In genomic region chr12:64912996-64913395, GRCm38 (mm10) we compare ENCODE assay signal across 24 mouse cellular contexts. TPM values are rescaled to one million over a fixed set of nuclear protein-coding genes. Genes with fewer than 3 reads are reported as not detected.
DNase-seq lines count a peak whose midpoint lies in the region; ATAC-seq and TF ChIP-seq lines count a peak whose summit lies in the region.
"Had no signal": no experiment of that assay in that cellular context is flagged by ENCODE, and none has a peak within 500 bp of the region (broad histone marks: within the 10 kb centered on the region; RNA-seq: fewer than 3 reads in every experiment).

No protein-coding gene starts in this region.

- no peak overlapping the region for H3K27ac ChIP-seq in CH12.LX (ENCODE audit: insufficient read depth, low read depth)
- H3K27ac ChIP-seq in hindbrain, embryonic 14.5 days: no peak overlapping the region
- no peak overlapping the region for H3K27ac ChIP-seq in midbrain, embryonic 11.5 days (ENCODE audit: low read depth, low read length)
- H3K27ac ChIP-seq: embryonic facial prominence, embryonic 15.5 days; forebrain, embryonic 10.5 days; heart, adult 2 months; heart, embryonic 15.5 days; hindbrain, embryonic 10.5 days; hindbrain, embryonic 15.5 days had no signal

- no peak for TF ChIP-seq RAD21 in CH12.LX (IDR thresholded peaks at IDR 0.05; ENCODE audit: low read depth, low read length)

- no peak for TF ChIP-seq EP300 in CH12.LX (IDR thresholded peaks at IDR 0.05; ENCODE audit: low read length)

- peaks cover 0 to 5% of the 10 kb centered on the region in 2 experiments; a peak in 2 of 4 replicates for H3K4me1 ChIP-seq in CH12.LX (ENCODE audit: control insufficient read depth in 1 of 2, insufficient read depth in 2 of 2)
- H3K4me1 ChIP-seq in hindbrain, embryonic 14.5 days (replicated peaks; ENCODE audit: control insufficient read depth, insufficient read depth, low read length): no peaks in the 10 kb centered on the region
- H3K4me1 ChIP-seq in midbrain, embryonic 11.5 days (ENCODE audit: control insufficient read depth, insufficient read depth, low read length): no peaks in the 10 kb centered on the region
- H3K4me1 ChIP-seq: embryonic facial prominence, embryonic 15.5 days; forebrain, embryonic 10.5 days; hindbrain, embryonic 10.5 days; hindbrain, embryonic 15.5 days had no signal

- peak; percentile 34 for DNase-seq in CD4-positive, CD25-positive, alpha-beta regulatory T cell, adult 2 months (ENCODE audit: low read depth, low spot score)
- peak; percentile 45 for DNase-seq in heart, adult 11 months
- DNase-seq in heart, postnatal 36 days: no peak
- no peak for DNase-seq in CH12.LX (ENCODE audit: extremely low read depth)
- DNase-seq in induced T-regulatory cell, adult 2 months (ENCODE audit: low read depth): peak; percentile 40
- no peak for DNase-seq in hindbrain, embryonic 14.5 days (ENCODE audit: low spot score)
- DNase-seq in midbrain, embryonic 11.5 days (ENCODE audit: low spot score, missing footprints): no peak
- DNase-seq: B cell, adult 2 months; cerebellum, adult 11-12 months; cerebellum, adult 9-10 months; cerebellum, postnatal 36 days; gastrocnemius, postnatal 10 days; heart, adult 2 months; heart, postnatal 14 days; kidney, adult 11 months had no signal

- H3K9me3 ChIP-seq in CH12.LX (replicated peaks; ENCODE audit: low read length): no peaks in the 10 kb centered on the region
- no peaks in the 10 kb centered on the region for H3K9me3 ChIP-seq in hindbrain, embryonic 14.5 days (ENCODE audit: control insufficient read depth, low read length)
- no peaks in the 10 kb centered on the region for H3K9me3 ChIP-seq in midbrain, embryonic 11.5 days (ENCODE audit: control insufficient read depth, low read length)
- H3K9me3 ChIP-seq: embryonic facial prominence, embryonic 15.5 days; forebrain, embryonic 10.5 days; heart, embryonic 15.5 days; hindbrain, embryonic 10.5 days; hindbrain, embryonic 15.5 days had no signal

- H3K4me3 ChIP-seq in CH12.LX (replicated peaks in 1 of 3; ENCODE audit: low read depth in 2 of 3, low read length in 2 of 3, poor library complexity in 1 of 3): no peak overlapping the region
- no peak overlapping the region for H3K4me3 ChIP-seq in hindbrain, embryonic 14.5 days (replicated peaks; ENCODE audit: low read length)
- no peak overlapping the region for H3K4me3 ChIP-seq in midbrain, embryonic 11.5 days (ENCODE audit: low read depth, low read length)
- H3K4me3 ChIP-seq: embryonic facial prominence, embryonic 15.5 days; erythroblast, embryonic 14.5 days; forebrain, embryonic 10.5 days; heart, adult 2 months; heart, embryonic 15.5 days; hindbrain, embryonic 10.5 days; hindbrain, embryonic 15.5 days had no signal

- TF ChIP-seq POLR2A in CH12.LX (IDR thresholded peaks at IDR 0.05; ENCODE audit: low read depth, low read length): no peak

- no peaks in the 10 kb centered on the region for H3K79me2 ChIP-seq in CH12.LX (replicated peaks; ENCODE audit: control insufficient read depth, extremely low read depth, insufficient read depth, poor library complexity, severe bottlenecking)

- no peak for TF ChIP-seq CTCF in CH12.LX (conservative IDR thresholded peaks at IDR 0.05 in 1 of 2, IDR thresholded peaks at IDR 0.05 in 1 of 2; ENCODE audit: low read depth in 2 of 2, low read length in 2 of 2)

- H3K9ac ChIP-seq in CH12.LX (ENCODE audit: insufficient read depth, low read depth): no peak overlapping the region
- no peak overlapping the region for H3K9ac ChIP-seq in hindbrain, embryonic 14.5 days
- H3K9ac ChIP-seq in midbrain, embryonic 11.5 days (ENCODE audit: low read length): no peak overlapping the region
- H3K9ac ChIP-seq: embryonic facial prominence, embryonic 15.5 days; heart, embryonic 15.5 days; hindbrain, embryonic 15.5 days had no signal

- no peak for ATAC-seq in CD4-positive, CD25-positive, alpha-beta regulatory T cell, adult 4 months
- ATAC-seq in hindbrain, embryonic 14.5 days (ENCODE audit: low FRiP score): no peak
- ATAC-seq in midbrain, embryonic 11.5 days (ENCODE audit: low FRiP score): no peak
- ATAC-seq: forebrain, embryonic 14.5 days had no signal

- no peaks in the 10 kb centered on the region for H3K36me3 ChIP-seq in CH12.LX (replicated peaks in 1 of 2; ENCODE audit: control insufficient read depth in 1 of 2, insufficient read depth in 1 of 2, low read length in 1 of 2)
- no peaks in the 10 kb centered on the region for H3K36me3 ChIP-seq in hindbrain, embryonic 14.5 days (replicated peaks; ENCODE audit: control insufficient read depth, insufficient read depth)
- H3K36me3 ChIP-seq in midbrain, embryonic 11.5 days (ENCODE audit: control insufficient read depth, insufficient read depth, low read length): no peaks in the 10 kb centered on the region
- H3K36me3 ChIP-seq: embryonic facial prominence, embryonic 15.5 days; forebrain, embryonic 10.5 days; heart, embryonic 15.5 days; hindbrain, embryonic 10.5 days; hindbrain, embryonic 15.5 days had no signal

- intact Hi-C loops in heart, postnatal 36 days (cut with DNase I): no loop called here

- in situ Hi-C loops in CH12.LX (cut with MboI; ENCODE audit: low pct_ligation_motif_present, low pct_unique_long_range_greater_than_20kb, low sequenced_read_pairs): no loop called here

- H3K4me2 ChIP-seq in CH12.LX (ENCODE audit: insufficient read depth, low read depth, poor library complexity, severe bottlenecking): peak overlapping the region; percentile 56; the same call in 1 of the 2 replicates
- no peak overlapping the region for H3K4me2 ChIP-seq in hindbrain, embryonic 14.5 days (replicated peaks)
- no peak overlapping the region for H3K4me2 ChIP-seq in midbrain, embryonic 11.5 days
- H3K4me2 ChIP-seq: embryonic facial prominence, embryonic 15.5 days; heart, embryonic 11.5 days; heart, embryonic 15.5 days; hindbrain, embryonic 15.5 days had no signal

- WGBS in hindbrain, embryonic 14.5 days: 56% methylated on average over 6 of the region's 6 CpGs
- 65% methylated on average over 6 of the region's 6 CpGs for WGBS in midbrain, embryonic 11.5 days

- H3K27me3 ChIP-seq in CH12.LX (replicated peaks): peaks cover 11% of the 10 kb centered on the region
- H3K27me3 ChIP-seq in hindbrain, embryonic 14.5 days (ENCODE audit: control insufficient read depth, insufficient read depth, low read length): no peaks in the 10 kb centered on the region
- H3K27me3 ChIP-seq in midbrain, embryonic 11.5 days (ENCODE audit: control insufficient read depth, insufficient read depth, low read length): no peaks in the 10 kb centered on the region
- H3K27me3 ChIP-seq: heart, embryonic 15.5 days; hindbrain, embryonic 15.5 days had no signal

- dilution Hi-C loops in CH12.LX (cut with MboI; ENCODE audit: extremely low pct_ligation_motif_present, extremely low pct_unique_long_range_greater_than_20kb, low sequenced_read_pairs): no loop called here

TF ChIP-seq in CH12.LX, 34 proteins besides CTCF, POLR2A, EP300 and RAD21:
- TF ChIP-seq E2F4 (IDR thresholded peaks at IDR 0.05; ENCODE audit: insufficient replicate concordance, low read depth, low read length): no peak
- TF ChIP-seq USF1 (IDR thresholded peaks at IDR 0.05; ENCODE audit: low read depth, low read length): no peak
- TF ChIP-seq CHD1 (IDR thresholded peaks at IDR 0.05; ENCODE audit: low read depth, low read length): no peak
- TF ChIP-seq ELF1 (IDR thresholded peaks at IDR 0.05; ENCODE audit: low read depth, low read length): no peak
- TF ChIP-seq MAFK (IDR thresholded peaks at IDR 0.05; ENCODE audit: insufficient replicate concordance, low read length): no peak
- TF ChIP-seq NRF1 (IDR thresholded peaks at IDR 0.05; ENCODE audit: low read depth, low read length): no peak
- TF ChIP-seq SIN3A (IDR thresholded peaks at IDR 0.05; ENCODE audit: low read length): no peak
- no peak for TF ChIP-seq RCOR1 (conservative IDR thresholded peaks at IDR 0.05; ENCODE audit: low read depth, low read length)
- TF ChIP-seq MAX (IDR thresholded peaks at IDR 0.05; ENCODE audit: low read length): no peak
- TF ChIP-seq MYC (IDR thresholded peaks at IDR 0.05; ENCODE audit: low read depth, low read length): no peak
- no peak for TF ChIP-seq ZMIZ1 (IDR thresholded peaks at IDR 0.05; ENCODE audit: low read depth, low read length)
- TF ChIP-seq HCFC1 (IDR thresholded peaks at IDR 0.05; ENCODE audit: low read depth, low read length): no peak
- no peak for TF ChIP-seq IRF4 (IDR thresholded peaks at IDR 0.05; ENCODE audit: low read depth, low read length)
- TF ChIP-seq KAT2A (IDR thresholded peaks at IDR 0.05; ENCODE audit: insufficient replicate concordance, low read length): no peak
- TF ChIP-seq JUND (conservative IDR thresholded peaks at IDR 0.05; ENCODE audit: low read depth, low read length): no peak
- no peak for TF ChIP-seq TCF12 (IDR thresholded peaks at IDR 0.05; ENCODE audit: low read depth, low read length)
- no peak for TF ChIP-seq MXI1 (IDR thresholded peaks at IDR 0.05; ENCODE audit: low read depth, low read length)

RNA-seq across cellular contexts. Expression of gene Gm527, which starts 4.7 kb away (rescaled TPM):
- polyA plus RNA-seq in CD4-positive, CD25-positive, alpha-beta regulatory T cell, adult 4 months (2017; shearing (Covaris generic)): under 1 TPM; 0.66 to 0.92 TPM
- total RNA-seq in heart, postnatal 36 days (2021): 1 to 10 TPM; 4.3 to 5.1 TPM
- 0.42 and 0.93 TPM in 2 replicates for total RNA-seq in CH12.LX (2012; rRNA removed)
- total RNA-seq in CH12.LX (2014; rRNA removed): 2.0 and 2.6 TPM in 2 replicates
- polyA plus RNA-seq in CH12.LX (2012; ENCODE audit: insufficient read length, low read depth): 1.7 and 2.0 TPM in 2 replicates
- polyA plus RNA-seq in hindbrain, embryonic 14.5 days (2014; fragmentation: Nextera tagmentation; extraction: Ambion mirVana): 3.7 and 5.3 TPM in 2 replicates
- 2.2 and 2.7 TPM in 2 replicates for polyA plus RNA-seq in midbrain, embryonic 11.5 days (2014; fragmentation: Nextera tagmentation; extraction: Ambion mirVana)
- polyA plus RNA-seq: erythroblast, embryonic 14.5 days had no signal

RNA-seq across cellular contexts. Expression of gene Klhl28, which starts 52.3 kb away (rescaled TPM):
- polyA plus RNA-seq in CD4-positive, CD25-positive, alpha-beta regulatory T cell, adult 4 months (2017; shearing (Covaris generic)): 10 to 100 TPM; 27.5 to 31.9 TPM
- 10 to 100 TPM; 11.5 to 12.1 TPM for total RNA-seq in heart, postnatal 36 days (2021)
- 9.5 and 9.6 TPM in 2 replicates for total RNA-seq in CH12.LX (2012; rRNA removed)
- 16.2 and 17.9 TPM in 2 replicates for total RNA-seq in CH12.LX (2014; rRNA removed)
- polyA plus RNA-seq in CH12.LX (2012; ENCODE audit: insufficient read length, low read depth): 13.2 and 16.6 TPM in 2 replicates
- polyA plus RNA-seq in hindbrain, embryonic 14.5 days (2014; fragmentation: Nextera tagmentation; extraction: Ambion mirVana): 33.1 and 33.8 TPM in 2 replicates
- polyA plus RNA-seq in midbrain, embryonic 11.5 days (2014; fragmentation: Nextera tagmentation; extraction: Ambion mirVana): 19.5 and 19.9 TPM in 2 replicates

RNA-seq across cellular contexts. Expression of gene Togaram1, which starts 52.6 kb away (rescaled TPM):
- polyA plus RNA-seq in CD4-positive, CD25-positive, alpha-beta regulatory T cell, adult 4 months (2017; shearing (Covaris generic)): 10 to 100 TPM; 21.0 to 23.1 TPM
- total RNA-seq in heart, postnatal 36 days (2021): 10 to 100 TPM; 12.9 to 14.6 TPM
- total RNA-seq in CH12.LX (2012; rRNA removed) (24.1 and 24.3 TPM in 2 replicates), CH12.LX (2014; rRNA removed) (29.5 and 34.4 TPM in 2 replicates)
- 19.1 and 22.6 TPM in 2 replicates for polyA plus RNA-seq in CH12.LX (2012; ENCODE audit: insufficient read length, low read depth)
- polyA plus RNA-seq in hindbrain, embryonic 14.5 days (2014; fragmentation: Nextera tagmentation; extraction: Ambion mirVana): 25.1 and 26.4 TPM in 2 replicates
- polyA plus RNA-seq in midbrain, embryonic 11.5 days (2014; fragmentation: Nextera tagmentation; extraction: Ambion mirVana): 27.1 and 30.3 TPM in 2 replicates

Comparison
In these comparisons a context has a peak if more than half of its experiments do, and no peak if none do; other contexts are left out.
1. DNase-seq: peak in CD4-positive, CD25-positive, alpha-beta regulatory T cell, adult 2 months (single experiment), heart, adult 11 months (single experiment) and induced T-regulatory cell, adult 2 months (single experiment); none in heart, postnatal 36 days (0 of 2), CH12.LX (single experiment), hindbrain, embryonic 14.5 days (single experiment) and midbrain, embryonic 11.5 days (single experiment).